In the genomic region with DNA sequence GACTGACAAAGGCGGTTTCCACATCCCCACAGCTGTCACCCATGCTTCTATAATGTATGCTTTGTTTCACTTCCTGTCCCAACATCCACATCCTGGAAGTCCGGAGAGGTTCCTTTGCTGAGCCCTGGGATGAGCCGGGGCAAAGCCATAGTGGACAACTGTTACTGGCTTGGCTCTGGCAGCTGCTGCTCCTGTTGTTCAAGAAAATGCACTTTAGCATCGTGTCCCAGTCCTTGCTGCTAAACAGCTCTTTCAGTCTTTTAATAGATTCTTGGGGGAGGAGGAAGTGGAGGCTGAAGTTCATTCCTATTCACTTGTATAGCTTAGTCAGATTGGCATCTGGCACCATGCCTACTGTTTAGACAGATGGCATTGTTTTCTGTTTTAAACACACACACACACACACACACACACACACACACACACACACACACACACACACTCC, we compare ENCODE assay signal across 9 mouse cellular contexts.
A peak's percentile ranks its signal among the peaks of the same experiment; 100 is the strongest.
DNase-seq lines count a peak whose midpoint lies in the region; ATAC-seq and TF ChIP-seq lines count a peak whose summit lies in the region.
"Had no signal": no experiment of that assay in that cellular context is flagged by ENCODE, and none has a peak within 500 bp of the region (broad histone marks: within the 10 kb centered on the region; RNA-seq: fewer than 3 reads in every experiment).

No protein-coding gene starts in this region.

- 50% methylated on average over 4 of the region's 4 CpGs for WGBS in kidney, postnatal 0 days
- 61% methylated on average over 4 of the region's 4 CpGs for WGBS in forebrain, embryonic 10.5 days
- WGBS in liver, postnatal 0 days (ENCODE audit: insufficient replicate concordance), result 32% methylated on average over 4 of the region's 4 CpGs

- dilution Hi-C loops in CH12.LX (cut with MboI; ENCODE audit: extremely low pct_ligation_motif_present, extremely low pct_unique_long_range_greater_than_20kb, low sequenced_read_pairs), result no loop called here

- no peaks in the 10 kb centered on the region for H3K36me3 ChIP-seq in kidney, postnatal 0 days (ENCODE audit: insufficient read depth, low read length)
- H3K36me3 ChIP-seq in CH12.LX (replicated peaks in 1 of 2; ENCODE audit: control insufficient read depth in 1 of 2, insufficient read depth in 1 of 2, low read length in 1 of 2), result no peaks in the 10 kb centered on the region
- H3K36me3 ChIP-seq in forebrain, embryonic 10.5 days (replicated peaks), result no peaks in the 10 kb centered on the region
- H3K36me3 ChIP-seq in liver, postnatal 0 days (replicated peaks; ENCODE audit: insufficient read depth, low read length), result no peaks in the 10 kb centered on the region

- TF ChIP-seq EP300 in CH12.LX (IDR thresholded peaks at IDR 0.05; ENCODE audit: low read length), result no peak
- TF ChIP-seq EP300 in liver, postnatal 0 days (IDR thresholded peaks at IDR 0.05; ENCODE audit: low read depth), result no peak

- H3K27me3 ChIP-seq in kidney, postnatal 0 days (ENCODE audit: insufficient read depth, low read length), result no peaks in the 10 kb centered on the region
- H3K27me3 ChIP-seq in CH12.LX (replicated peaks), result no peaks in the 10 kb centered on the region
- H3K27me3 ChIP-seq in forebrain, embryonic 10.5 days (ENCODE audit: poor library complexity, severe bottlenecking), result no peaks in the 10 kb centered on the region
- H3K27me3 ChIP-seq in liver, postnatal 0 days (ENCODE audit: insufficient read depth, low read length), result no peaks in the 10 kb centered on the region

- TF ChIP-seq RAD21 in CH12.LX (IDR thresholded peaks at IDR 0.05; ENCODE audit: low read depth, low read length), result no peak

- DNase-seq in kidney, postnatal 0 days (ENCODE audit: low spot score), result peak; percentile 38
- DNase-seq in kidney, adult 9 months, result no peak
- no peak for DNase-seq in CH12.LX (ENCODE audit: extremely low read depth)
- DNase-seq in forebrain, embryonic 10.5 days (ENCODE audit: extremely low spot score, low spot score), result no peak
- DNase-seq in lung, postnatal 10 days, result peak; percentile 27
- DNase-seq in ovary, postnatal 14 days (ENCODE audit: low spot score), result no peak
- DNase-seq in liver, postnatal 0 days, result no peak
- no peak for DNase-seq in adrenal gland, postnatal 4 days (ENCODE audit: low spot score in 2 of 2)
- DNase-seq: kidney, adult 11 months had no signal

- H3K27ac ChIP-seq in kidney, postnatal 0 days, result no peak overlapping the region
- no peak overlapping the region for H3K27ac ChIP-seq in CH12.LX (ENCODE audit: insufficient read depth, low read depth)
- H3K27ac ChIP-seq in forebrain, embryonic 10.5 days, result 0 out of 2 replicates have a peak overlapping the region, but pooled peaks have one; percentile 40
- H3K27ac ChIP-seq in liver, postnatal 0 days (ENCODE audit: low read depth), result no peak overlapping the region

- H3K9me3 ChIP-seq in kidney, postnatal 0 days (replicated peaks; ENCODE audit: low read length), result no peaks in the 10 kb centered on the region
- no peaks in the 10 kb centered on the region for H3K9me3 ChIP-seq in CH12.LX (replicated peaks; ENCODE audit: low read length)
- H3K9me3 ChIP-seq in forebrain, embryonic 10.5 days, result no peaks in the 10 kb centered on the region
- no peaks in the 10 kb centered on the region for H3K9me3 ChIP-seq in liver, postnatal 0 days (ENCODE audit: low read length)

- H3K4me3 ChIP-seq in kidney, postnatal 0 days (replicated peaks; ENCODE audit: low read depth, low read length), result no peak overlapping the region
- H3K4me3 ChIP-seq in CH12.LX (replicated peaks in 1 of 3; ENCODE audit: low read depth in 2 of 3, low read length in 2 of 3, poor library complexity in 1 of 3), result no peak overlapping the region
- H3K4me3 ChIP-seq in forebrain, embryonic 10.5 days, result no peak overlapping the region
- no peak overlapping the region for H3K4me3 ChIP-seq in liver, postnatal 0 days (ENCODE audit: low read depth, low read length)

- H3K79me2 ChIP-seq in CH12.LX (replicated peaks; ENCODE audit: control insufficient read depth, extremely low read depth, insufficient read depth, poor library complexity, severe bottlenecking), result no peaks in the 10 kb centered on the region

- TF ChIP-seq POLR2A in CH12.LX (IDR thresholded peaks at IDR 0.05; ENCODE audit: low read depth, low read length), result no peak

- no peak overlapping the region for H3K4me2 ChIP-seq in kidney, postnatal 0 days (ENCODE audit: low read length)
- H3K4me2 ChIP-seq in CH12.LX (ENCODE audit: insufficient read depth, low read depth, poor library complexity, severe bottlenecking), result 0 out of 2 replicates have a peak overlapping the region, but pooled peaks have one; percentile 11
- H3K4me2 ChIP-seq in liver, postnatal 0 days (ENCODE audit: low read depth, low read length), result no peak overlapping the region

- 0 out of 2 replicates have a peak, but pooled peaks cover 4% of the 10 kb centered on the region for H3K4me1 ChIP-seq in kidney, postnatal 0 days (replicated peaks; ENCODE audit: insufficient read depth, low read length)
- H3K4me1 ChIP-seq in CH12.LX (ENCODE audit: control insufficient read depth in 1 of 2, insufficient read depth in 2 of 2), result peaks cover 0 to 4% of the 10 kb centered on the region in 2 experiments; a peak in 1 of 4 replicates
- peaks cover 5% of the 10 kb centered on the region; the same call in 1 of the 2 replicates for H3K4me1 ChIP-seq in forebrain, embryonic 10.5 days
- no peaks in the 10 kb centered on the region for H3K4me1 ChIP-seq in liver, postnatal 0 days (ENCODE audit: insufficient read depth)

- in situ Hi-C loops in CH12.LX (cut with MboI; ENCODE audit: low pct_ligation_motif_present, low pct_unique_long_range_greater_than_20kb, low sequenced_read_pairs), result no loop called here

- no peak for ATAC-seq in kidney, postnatal 0 days (replicated peaks; ENCODE audit: low FRiP score, low read depth)
- no peak for ATAC-seq in liver, postnatal 0 days

- TF ChIP-seq CTCF in kidney, postnatal 0 days (IDR thresholded peaks at IDR 0.05; ENCODE audit: low read depth), result no peak
- TF ChIP-seq CTCF in CH12.LX (conservative IDR thresholded peaks at IDR 0.05 in 1 of 2, IDR thresholded peaks at IDR 0.05 in 1 of 2; ENCODE audit: low read depth in 2 of 2, low read length in 2 of 2), result no peak
- no peak for TF ChIP-seq CTCF in liver, postnatal 0 days (IDR thresholded peaks at IDR 0.05; ENCODE audit: low read depth)

- H3K9ac ChIP-seq in kidney, postnatal 0 days (ENCODE audit: low read depth, low read length), result no peak overlapping the region
- H3K9ac ChIP-seq in CH12.LX (ENCODE audit: insufficient read depth, low read depth), result no peak overlapping the region
- no peak overlapping the region for H3K9ac ChIP-seq in liver, postnatal 0 days (replicated peaks)

TF ChIP-seq in CH12.LX, 34 proteins besides CTCF, POLR2A, EP300 and RAD21:
- TF ChIP-seq CHD2 (IDR thresholded peaks at IDR 0.05; ENCODE audit: low read length), result no peak
- no peak for TF ChIP-seq NRF1 (IDR thresholded peaks at IDR 0.05; ENCODE audit: low read depth, low read length)
- TF ChIP-seq UBTF (IDR thresholded peaks at IDR 0.05; ENCODE audit: low read depth, low read length), result no peak
- no peak for TF ChIP-seq JUN (IDR thresholded peaks at IDR 0.05; ENCODE audit: insufficient read depth, low read depth, low read length)

Comparison
In these comparisons a context has a peak if more than half of its experiments do, and no peak if none do; other contexts are left out.
1. DNase-seq: peak in kidney, postnatal 0 days (single experiment) and lung, postnatal 10 days (single experiment); none in kidney, adult 9 months (single experiment), CH12.LX (single experiment), forebrain, embryonic 10.5 days (single experiment), ovary, postnatal 14 days (single experiment), liver, postnatal 0 days (single experiment) and adrenal gland, postnatal 4 days (0 of 2).